Mouse (Mus musculus) megakaryocyte, adult 5-6 weeks (primary cell): ENCODE data around the gene Ckap4. TPM values are rescaled to one million over a fixed set of nuclear protein-coding genes. Genes with fewer than 3 reads are reported as not detected.
A peak's percentile ranks its signal among the peaks of the same experiment; 100 is the strongest.
"Not testable (repeated sequence)": the region's sequence is repeated elsewhere in the genome, so short reads cannot be mapped to it uniquely, and the experiment has no call there.

ENCODE experiments used
- ATAC-seq: 2 replicates; pipeline ENCODE4 v1.8.0; 2016; ENCODE audit warnings: mild to moderate bottlenecking, inconsistent platforms; ENCODE audit not compliant: poor library complexity, severe bottlenecking
- total RNA-seq, 2 experiments: library from RNA; stranded (forward) in 1 of 2; stranded (reverse) in 1 of 2; fragments of 153-499, 151-499 nt in 1 of 2; fragments of 221-1000, 200-1000 nt in 1 of 2; gene quantifications; 2 replicates each; pipeline versions ENCODE4 v1.2.3 to v1.2.4; 2015 to 2017

The Ckap4 gene
- total RNA-seq, 2 experiments from 2014 or later: 115 to 125 TPM

DNA sequence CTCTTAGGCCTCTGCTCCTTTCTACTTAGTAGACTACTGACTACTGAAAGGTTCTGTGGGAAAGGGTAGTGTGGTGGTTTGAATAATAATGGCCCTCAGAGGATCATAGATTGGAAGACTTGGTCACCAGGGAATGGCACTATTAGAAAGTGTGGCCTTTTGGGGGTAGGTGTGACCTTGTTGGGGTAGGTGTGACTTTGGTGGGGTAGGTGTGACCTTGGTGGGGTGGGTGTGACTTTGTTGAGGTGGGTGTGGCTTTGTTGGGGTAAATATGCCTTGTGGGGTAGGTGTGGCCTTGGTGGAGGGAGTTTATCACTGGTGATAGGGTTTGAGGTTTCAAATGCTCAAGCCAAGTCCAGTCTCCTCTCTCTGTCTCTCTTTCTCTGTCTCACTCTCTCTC, 21.1 kb downstream of the Ckap4 start:
- no peak for ATAC-seq

DNA sequence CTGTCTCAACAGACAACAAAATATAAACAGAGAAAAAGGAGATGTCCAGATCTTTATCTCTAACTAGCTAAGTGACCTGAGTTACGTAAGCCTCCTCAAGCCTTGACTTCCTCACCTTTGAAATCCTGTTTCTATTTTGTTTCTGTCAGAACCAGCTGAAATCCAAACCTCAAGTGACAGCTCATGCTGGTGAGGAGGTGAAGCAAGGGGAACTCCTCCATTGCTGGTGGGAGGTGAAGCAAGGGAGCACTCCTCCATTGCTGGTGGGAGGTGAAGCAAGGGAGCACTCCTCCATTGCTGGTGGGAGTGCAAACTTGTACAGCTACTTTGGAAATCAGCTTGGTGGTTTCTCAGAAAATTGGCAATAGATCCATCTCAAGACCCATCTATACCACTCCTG, 25.3 kb downstream of the Ckap4 start:
- peak; percentile 97 for ATAC-seq

- ATAC-seq: peak; percentile 81
Observed at GRCm38 (mm10) chr10:84498867-84499266, 35.0 kb downstream of the Ckap4 start.

DNA sequence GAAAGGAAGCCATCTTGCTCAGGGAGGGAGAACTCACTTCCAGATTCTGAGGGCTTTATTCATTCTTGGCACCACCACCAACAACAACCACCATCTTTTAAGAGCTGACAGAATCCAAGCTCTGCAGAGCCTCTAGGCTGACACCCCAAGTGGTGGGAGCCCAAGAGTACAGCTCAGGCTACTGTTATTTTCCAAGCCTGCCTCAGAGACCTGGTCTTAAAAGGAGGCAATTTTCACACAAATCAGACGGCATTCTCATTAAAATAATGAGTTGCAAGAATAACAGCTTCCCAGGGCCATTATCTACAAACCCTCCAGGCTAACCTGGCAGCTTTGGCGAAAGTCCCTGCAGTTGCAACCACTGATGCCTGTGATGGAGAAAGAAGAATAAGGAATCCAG, 37.1 kb downstream of the Ckap4 start:
- ATAC-seq: no peak

GRCm38 (mm10) chr10:84494432-84494831, 39.4 kb downstream of the Ckap4 start:
- no peak for ATAC-seq

GRCm38 (mm10) chr10:84490115-84490514, 43.7 kb downstream of the Ckap4 start:
- ATAC-seq: peak; percentile 41

DNA sequence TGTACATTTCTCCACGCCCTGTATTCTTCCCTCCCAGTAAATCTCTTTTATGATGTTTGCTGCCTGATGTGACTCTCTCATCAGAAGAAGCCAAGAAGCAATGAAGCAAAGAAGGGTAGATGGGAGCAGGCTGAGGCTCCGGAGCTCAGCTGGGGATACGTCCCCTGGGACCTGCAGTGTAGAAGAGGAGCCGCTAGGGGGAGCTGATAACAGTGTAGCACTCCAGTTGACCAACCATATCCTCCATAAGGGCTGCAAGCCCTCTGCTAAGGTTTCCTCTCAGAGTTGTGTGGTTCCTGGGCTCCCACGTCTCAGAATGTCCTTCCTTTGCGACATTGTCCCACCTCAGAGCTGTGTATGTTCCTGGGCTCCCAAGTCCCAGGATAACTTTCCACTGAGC, 45.5 kb downstream of the Ckap4 start:
- ATAC-seq: peak; percentile 93

DNA sequence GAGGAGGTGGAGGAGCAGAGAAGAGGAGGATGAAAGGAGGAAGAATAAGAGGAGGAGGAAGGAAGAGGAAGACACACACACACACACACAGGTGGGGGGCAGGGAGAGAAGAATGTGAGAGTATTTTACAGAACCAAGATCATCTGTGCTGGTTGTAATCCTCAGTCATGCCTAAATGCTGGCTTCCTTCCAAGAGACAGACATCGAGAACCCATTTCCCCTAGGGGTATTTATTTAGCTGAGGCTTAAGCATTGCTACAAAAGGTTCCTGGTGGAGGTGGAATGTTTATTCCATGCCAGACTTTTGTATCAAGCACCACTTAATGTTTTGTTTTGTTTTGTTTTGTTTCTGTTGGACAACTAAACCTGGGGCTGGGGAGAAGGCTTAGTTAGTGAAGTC, 49.2 kb downstream of the Ckap4 start:
- no peak for ATAC-seq

DNA sequence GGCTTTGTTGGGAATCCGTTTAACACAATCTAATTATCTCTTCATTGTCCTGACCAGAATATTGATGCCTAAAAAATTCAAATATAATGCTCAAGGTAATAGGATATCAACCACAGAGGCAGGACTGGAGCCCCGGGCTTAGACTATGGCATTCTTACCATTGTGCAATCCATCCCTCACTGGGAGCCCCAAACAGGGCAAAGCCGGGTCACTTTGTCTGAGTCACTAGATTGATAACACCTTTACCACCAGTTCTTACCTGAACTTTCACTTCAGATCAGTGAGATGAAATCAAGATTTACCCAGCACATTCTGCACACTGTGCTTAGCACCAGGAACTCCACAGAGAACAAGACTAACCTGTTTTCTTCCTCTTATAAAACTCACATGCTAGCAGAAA, 50.3 kb downstream of the Ckap4 start:
- no peak for ATAC-seq

GRCm38 (mm10) chr10:84483069-84483468, 50.8 kb downstream of the Ckap4 start:
- ATAC-seq: no peak

DNA sequence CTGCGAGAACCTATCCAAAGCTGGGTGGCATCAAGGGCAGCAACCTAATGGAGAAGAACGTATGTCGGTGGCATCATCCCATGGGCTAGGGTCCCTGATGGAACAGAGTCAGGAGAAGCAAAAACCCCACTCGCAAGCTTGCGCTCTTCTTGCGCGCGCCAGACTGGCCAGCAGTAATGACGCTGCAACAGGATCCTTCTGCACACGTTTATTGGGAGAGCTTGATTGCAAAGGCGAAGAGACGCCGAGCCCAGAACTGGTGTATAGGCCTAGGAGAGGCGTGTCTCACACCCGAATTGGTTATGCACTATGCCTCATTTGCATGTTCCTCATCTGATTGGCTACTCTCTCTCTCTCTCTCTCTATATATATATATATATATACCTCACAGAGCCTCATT, 51.4 kb downstream of the Ckap4 start:
- not testable (repeated sequence) for ATAC-seq

DNA sequence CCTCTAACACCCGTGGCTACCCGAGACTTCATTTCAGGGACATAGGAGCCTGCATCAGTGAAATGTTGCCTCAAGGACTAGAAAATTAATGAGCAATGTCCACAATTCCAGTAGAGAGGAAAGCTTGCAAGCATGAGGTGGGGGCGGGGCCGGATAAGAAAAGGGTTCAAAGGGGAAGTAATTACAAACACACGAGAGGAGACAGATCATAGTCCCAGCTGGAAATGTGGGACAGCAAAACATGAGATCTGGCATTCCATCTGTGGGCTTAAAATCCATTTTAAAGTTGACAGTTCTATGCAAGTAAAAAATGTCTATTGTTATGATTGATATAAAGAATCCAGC, 52.6 kb downstream of the Ckap4 start:
- ATAC-seq: no peak

DNA sequence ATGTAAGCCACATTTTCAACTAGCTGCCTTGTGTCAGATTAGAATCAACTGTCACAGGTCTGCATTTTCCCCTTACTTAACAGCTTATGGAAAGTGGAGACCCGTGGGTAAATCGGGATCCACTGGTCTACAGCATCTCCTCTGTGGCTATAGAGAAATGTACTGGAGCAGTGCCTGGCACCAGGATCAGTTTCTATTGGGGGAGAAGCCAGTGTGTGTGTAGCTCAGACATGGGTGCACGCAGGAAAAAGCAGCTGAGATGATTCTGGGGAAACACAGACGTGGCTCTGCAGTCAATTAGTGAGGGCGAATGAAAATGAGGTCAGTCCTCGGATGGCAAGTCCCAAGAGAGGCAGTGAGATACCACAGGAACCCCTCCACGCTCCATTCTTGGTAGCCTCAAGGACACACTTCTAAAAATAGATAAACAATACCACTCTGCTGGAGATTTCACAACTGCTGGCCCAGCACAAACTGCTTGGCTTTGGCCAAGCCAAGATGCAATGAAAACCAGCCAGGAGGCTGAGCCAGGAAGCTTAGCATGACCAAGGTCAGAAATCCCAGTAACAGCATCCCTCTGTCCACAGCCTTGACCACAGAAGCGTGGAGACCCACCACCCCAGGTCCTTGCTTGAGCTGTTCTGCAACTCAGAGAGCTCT, 53.1 kb downstream of the Ckap4 start:
- no peak for ATAC-seq

- ATAC-seq: no peak
Observed at GRCm38 (mm10) chr10:84480146-84480545, 53.7 kb downstream of the Ckap4 start.

- ATAC-seq: no peak
Observed at GRCm38 (mm10) chr10:84477613-84478076, 56.2 kb downstream of the Ckap4 start.

- no peak for ATAC-seq
Observed at GRCm38 (mm10) chr10:84477045-84477612, 56.7 kb downstream of the Ckap4 start.

Other genes with a start within 250 kb of the Ckap4 start
- 0.05 and 0.29 TPM in 2 replicates for gene Nuak1, start 93.5 kb downstream of the Ckap4 start, total RNA-seq (2015)
- gene Nuak1, start 93.5 kb downstream of the Ckap4 start, total RNA-seq (2017): 0.11 and 0.37 TPM in 2 replicates
- 54.8 and 59.3 TPM in 2 replicates for gene Tcp11l2, start 42.6 kb upstream of the Ckap4 start, total RNA-seq (2015)
- gene Tcp11l2, start 42.6 kb upstream of the Ckap4 start, total RNA-seq (2017): 29.7 and 36.1 TPM in 2 replicates
- 20.0 and 20.1 TPM in 2 replicates for gene Polr3b, start 88.2 kb upstream of the Ckap4 start, total RNA-seq (2015)
- 26.3 and 28.7 TPM in 2 replicates for gene Polr3b, start 88.2 kb upstream of the Ckap4 start, total RNA-seq (2017)
- gene Rfx4, start 222.0 kb upstream of the Ckap4 start, total RNA-seq (2015): 0.11 TPM in 1 of 2 replicates, not detected in the other
- gene Rfx4, start 222.0 kb upstream of the Ckap4 start, total RNA-seq (2017): 0.24 TPM in 1 of 2 replicates, not detected in the other